Mouse (Mus musculus): ENCODE measurements around the gene Dnaja3. TPM values are rescaled to one million over a fixed set of nuclear protein-coding genes. Genes with fewer than 3 reads are reported as not detected.

The Dnaja3 gene
- polyA plus RNA-seq, 1 experiment, result 13.7 TPM

DNA sequence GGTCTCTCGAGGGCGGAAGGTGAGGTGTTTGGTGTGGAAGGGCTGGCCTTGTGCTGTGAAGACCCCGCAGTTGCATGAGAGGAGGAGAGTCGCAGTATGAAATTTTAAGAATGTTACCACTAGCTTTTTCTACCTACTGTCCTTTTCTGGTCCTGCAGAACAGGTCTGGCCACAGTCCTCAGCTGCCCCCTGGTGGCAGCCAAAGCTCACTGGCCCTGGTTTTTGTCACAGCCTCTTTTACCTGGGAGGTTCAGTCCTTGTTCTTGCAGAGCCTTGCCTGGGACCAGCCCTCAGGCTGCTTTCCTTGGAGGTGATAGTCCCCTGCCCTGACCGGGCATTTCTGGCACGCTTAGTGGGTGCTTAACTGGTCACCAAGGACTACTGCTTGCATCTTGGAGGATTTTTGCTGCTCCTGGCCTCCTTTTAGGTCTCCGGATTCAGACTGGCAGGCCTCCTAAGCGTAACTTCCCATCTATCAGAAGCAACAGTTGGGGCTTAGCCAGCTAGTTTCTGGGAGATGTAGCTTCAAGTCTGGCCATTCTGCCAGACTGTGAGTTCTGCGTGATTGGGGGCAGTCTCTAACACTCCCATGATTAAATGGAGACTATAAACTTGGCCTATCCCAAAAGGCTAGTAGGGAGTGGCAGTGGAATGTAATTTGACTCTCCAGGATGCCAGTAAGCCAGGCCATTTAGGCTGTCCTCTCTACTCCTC lies 31.8 kb upstream of the Dnaja3 start:
- no peaks in the 10 kb centered on the region for H3K36me3 ChIP-seq (ENCODE audit: control insufficient read depth, insufficient read depth, low read length)
- H3K4me1 ChIP-seq (ENCODE audit: control insufficient read depth, insufficient read depth, insufficient read length, low read length), result peaks cover 25% of the 10 kb centered on the region
- no peaks in the 10 kb centered on the region for H3K27me3 ChIP-seq (ENCODE audit: control insufficient read depth, insufficient read depth, low read length)
- H3K27ac ChIP-seq (ENCODE audit: insufficient read depth, low read depth, low read length), result no peak overlapping the region
- H3K4me3 ChIP-seq (ENCODE audit: low read depth, low read length), result no peak overlapping the region
- WGBS, result 39% methylated on average over 9 of the region's 9 CpGs
- TF ChIP-seq CTCF (IDR thresholded peaks at IDR 0.05; ENCODE audit: extremely low read depth, insufficient read length, insufficient replicate concordance, low read depth, low read length) (peak; percentile 97), POLR2A (IDR thresholded peaks at IDR 0.05; ENCODE audit: low read depth, low read length) (no peak; the same call in 1 of the 2 replicates)

- Histone ChIP-seq H3K27ac (ENCODE audit: insufficient read depth, low read depth, low read length) (no peak overlapping the region), H3K4me1 (ENCODE audit: control insufficient read depth, insufficient read depth, insufficient read length, low read length) (peaks cover 23% of the 10 kb centered on the region)
- 74% methylated on average over 19 of the region's 19 CpGs for WGBS
Observed at GRCm38 (mm10) chr16:4608532-4609059, 31.2 kb upstream of the Dnaja3 start.

GRCm38 (mm10) chr16:4611193-4611592 lies 28.6 kb upstream of the Dnaja3 start:
- H3K27me3 ChIP-seq (ENCODE audit: control insufficient read depth, insufficient read depth, low read length), result no peaks in the 10 kb centered on the region
- no peak overlapping the region for H3K27ac ChIP-seq (ENCODE audit: insufficient read depth, low read depth, low read length)
- peaks cover 12% of the 10 kb centered on the region for H3K4me1 ChIP-seq (ENCODE audit: control insufficient read depth, insufficient read depth, insufficient read length, low read length)
- WGBS, result 83% methylated on average over 5 of the region's 5 CpGs
- peaks cover 6% of the 10 kb centered on the region for H3K36me3 ChIP-seq (ENCODE audit: control insufficient read depth, insufficient read depth, low read length)
- TF ChIP-seq POLR2A (IDR thresholded peaks at IDR 0.05; ENCODE audit: low read depth, low read length), result no peak
- no peak for TF ChIP-seq CTCF (IDR thresholded peaks at IDR 0.05; ENCODE audit: extremely low read depth, insufficient read length, insufficient replicate concordance, low read depth, low read length)
- H3K4me3 ChIP-seq (ENCODE audit: low read depth, low read length), result no peak overlapping the region

More at GRCm38 (mm10) chr16:4608532-4609059, 31.2 kb upstream of the Dnaja3 start:
- TF ChIP-seq CTCF (IDR thresholded peaks at IDR 0.05; ENCODE audit: extremely low read depth, insufficient read length, insufficient replicate concordance, low read depth, low read length), result no peak
- no peak for TF ChIP-seq POLR2A (IDR thresholded peaks at IDR 0.05; ENCODE audit: low read depth, low read length)
- Histone ChIP-seq H3K36me3 (ENCODE audit: control insufficient read depth, insufficient read depth, low read length) (no peaks in the 10 kb centered on the region), H3K27me3 (ENCODE audit: control insufficient read depth, insufficient read depth, low read length) (no peaks in the 10 kb centered on the region), H3K4me3 (ENCODE audit: low read depth, low read length) (no peak overlapping the region)

- Histone ChIP-seq H3K27ac (ENCODE audit: insufficient read depth, low read depth, low read length) (no peak overlapping the region), H3K36me3 (ENCODE audit: control insufficient read depth, insufficient read depth, low read length) (peaks cover 6% of the 10 kb centered on the region), H3K4me3 (ENCODE audit: low read depth, low read length) (no peak overlapping the region), H3K4me1 (ENCODE audit: control insufficient read depth, insufficient read depth, insufficient read length, low read length) (peaks cover 9% of the 10 kb centered on the region), H3K27me3 (ENCODE audit: control insufficient read depth, insufficient read depth, low read length) (no peaks in the 10 kb centered on the region)
- 90% methylated on average over 7 of the region's 7 CpGs for WGBS
- TF ChIP-seq CTCF (IDR thresholded peaks at IDR 0.05; ENCODE audit: extremely low read depth, insufficient read length, insufficient replicate concordance, low read depth, low read length) (no peak), POLR2A (IDR thresholded peaks at IDR 0.05; ENCODE audit: low read depth, low read length) (no peak)
Observed at GRCm38 (mm10) chr16:4611676-4612075, 28.1 kb upstream of the Dnaja3 start.

- WGBS, result 94% methylated on average over 9 of the region's 9 CpGs
- no peak overlapping the region for H3K27ac ChIP-seq (ENCODE audit: insufficient read depth, low read depth, low read length)
- peaks cover 8% of the 10 kb centered on the region; the same call in 1 of the 2 replicates for H3K4me1 ChIP-seq (ENCODE audit: control insufficient read depth, insufficient read depth, insufficient read length, low read length)
- TF ChIP-seq POLR2A (IDR thresholded peaks at IDR 0.05; ENCODE audit: low read depth, low read length) (no peak), CTCF (IDR thresholded peaks at IDR 0.05; ENCODE audit: extremely low read depth, insufficient read length, insufficient replicate concordance, low read depth, low read length) (no peak)
- H3K27me3 ChIP-seq (ENCODE audit: control insufficient read depth, insufficient read depth, low read length), result no peaks in the 10 kb centered on the region
- no peak overlapping the region for H3K4me3 ChIP-seq (ENCODE audit: low read depth, low read length)
- peaks cover 8% of the 10 kb centered on the region for H3K36me3 ChIP-seq (ENCODE audit: control insufficient read depth, insufficient read depth, low read length)
Observed at GRCm38 (mm10) chr16:4613736-4614135, 26.1 kb upstream of the Dnaja3 start.

- Histone ChIP-seq H3K4me1 (ENCODE audit: control insufficient read depth, insufficient read depth, insufficient read length, low read length) (peaks cover 8% of the 10 kb centered on the region; the same call in 1 of the 2 replicates), H3K27ac (ENCODE audit: insufficient read depth, low read depth, low read length) (no peak overlapping the region), H3K4me3 (ENCODE audit: low read depth, low read length) (no peak overlapping the region), H3K27me3 (ENCODE audit: control insufficient read depth, insufficient read depth, low read length) (no peaks in the 10 kb centered on the region), H3K36me3 (ENCODE audit: control insufficient read depth, insufficient read depth, low read length) (peaks cover 8% of the 10 kb centered on the region)
- WGBS, result 96% methylated on average over 3 of the region's 3 CpGs
- TF ChIP-seq CTCF (IDR thresholded peaks at IDR 0.05; ENCODE audit: extremely low read depth, insufficient read length, insufficient replicate concordance, low read depth, low read length) (no peak), POLR2A (IDR thresholded peaks at IDR 0.05; ENCODE audit: low read depth, low read length) (no peak)
Observed at GRCm38 (mm10) chr16:4614639-4615038, 25.1 kb upstream of the Dnaja3 start.

GRCm38 (mm10) chr16:4615297-4615696 lies 24.5 kb upstream of the Dnaja3 start:
- TF ChIP-seq CTCF (IDR thresholded peaks at IDR 0.05; ENCODE audit: extremely low read depth, insufficient read length, insufficient replicate concordance, low read depth, low read length) (no peak), POLR2A (IDR thresholded peaks at IDR 0.05; ENCODE audit: low read depth, low read length) (no peak)
- H3K4me3 ChIP-seq (ENCODE audit: low read depth, low read length), result no peak overlapping the region
- no peak overlapping the region for H3K27ac ChIP-seq (ENCODE audit: insufficient read depth, low read depth, low read length)
- H3K4me1 ChIP-seq (ENCODE audit: control insufficient read depth, insufficient read depth, insufficient read length, low read length), result peaks cover 8% of the 10 kb centered on the region; the same call in 1 of the 2 replicates
- H3K36me3 ChIP-seq (ENCODE audit: control insufficient read depth, insufficient read depth, low read length), result peaks cover 8% of the 10 kb centered on the region
- H3K27me3 ChIP-seq (ENCODE audit: control insufficient read depth, insufficient read depth, low read length), result no peaks in the 10 kb centered on the region
- 86% methylated on average over 1 of the region's 1 CpGs for WGBS

Data from small intestine, adult 2 months (tissue).